Mouse (Mus musculus) kidney, postnatal 0 days (tissue): ENCODE measurements at regions not wholly inside any gene's neighbourhood (a gene's known extent, or its start where the extent isn't known, plus 50 kb on each side); places are given as distances from the start of the nearest gene placed in this dataset.
A peak's percentile ranks its signal among the peaks of the same experiment; 100 is the strongest.

Source experiments
- ATAC-seq: fragments of 200-750 bp; cut with Nextera tagmentation; replicated peaks from 2 replicates; pipeline ENCODE4 v1.8.0; 2017; ENCODE audit warnings: low read depth, moderate number of reproducible peaks, moderate TSS enrichment, moderate library complexity; ENCODE audit not compliant: low FRiP score
- DNase-seq: peaks from one replicate; pipeline ENCODE4 v3.0.0-alpha.2; 2016; ENCODE audit warnings: low spot score
- H3K27ac ChIP-seq: fragments of 300-500 bp; sonication (generic); 2 replicates; pipeline ENCODE4 v1.5.1; 2014; ENCODE audit warnings: mild to moderate bottlenecking
- H3K27me3 ChIP-seq: fragments of 300-500 bp; sonication (generic); 2 replicates; pipeline ENCODE4 v1.6.1; 2014; ENCODE audit warnings: low read length, mixed read lengths; ENCODE audit not compliant: insufficient read depth
- H3K36me3 ChIP-seq: fragments of 300-500 bp; sonication (generic); 2 replicates; pipeline ENCODE4 v1.6.1; 2014; ENCODE audit warnings: low read length, mixed read lengths; ENCODE audit not compliant: insufficient read depth
- H3K4me1 ChIP-seq: fragments of 300-500 bp; sonication (generic); replicated peaks from 2 replicates; pipeline ENCODE4 v1.6.1; 2014; ENCODE audit warnings: antibody characterized with exemption, low read length, mixed read lengths; ENCODE audit not compliant: insufficient read depth
- H3K4me2 ChIP-seq: fragments of 300-500 bp; sonication (generic); 2 replicates; pipeline ENCODE4 v1.6.1; 2014; ENCODE audit warnings: mild to moderate bottlenecking, low read length, moderate library complexity, mixed read lengths
- H3K4me3 ChIP-seq: fragments of 300-500 bp; sonication (generic); replicated peaks from 2 replicates; pipeline ENCODE4 v1.5.1; 2014; ENCODE audit warnings: low read depth, low read length
- H3K9ac ChIP-seq: fragments of 300-500 bp; sonication (generic); 2 replicates; pipeline ENCODE4 v1.6.1; 2014; ENCODE audit warnings: low read depth, low read length
- H3K9me3 ChIP-seq: fragments of 300-500 bp; sonication (generic); replicated peaks from 2 replicates; pipeline ENCODE4 v1.6.1; 2016; ENCODE audit warnings: low read length, inconsistent platforms, mixed read lengths
- CTCF ChIP-seq: IDR thresholded peaks from 2 replicates; pipeline ENCODE4 v1.5.1; 2016; ENCODE audit warnings: antibody characterized with exemption, low read depth, mild to moderate bottlenecking, moderate library complexity
- WGBS: fragments of 180-500 bp; shearing (Covaris S2); extraction: QIAGEN DNeasy Blood & Tissue Kit; methylation state at CpG from one replicate; pipeline ENCODE4 v1.1.7; 2014; 5-methylcytosine and 5-hydroxymethylcytosine counted together

DNA sequence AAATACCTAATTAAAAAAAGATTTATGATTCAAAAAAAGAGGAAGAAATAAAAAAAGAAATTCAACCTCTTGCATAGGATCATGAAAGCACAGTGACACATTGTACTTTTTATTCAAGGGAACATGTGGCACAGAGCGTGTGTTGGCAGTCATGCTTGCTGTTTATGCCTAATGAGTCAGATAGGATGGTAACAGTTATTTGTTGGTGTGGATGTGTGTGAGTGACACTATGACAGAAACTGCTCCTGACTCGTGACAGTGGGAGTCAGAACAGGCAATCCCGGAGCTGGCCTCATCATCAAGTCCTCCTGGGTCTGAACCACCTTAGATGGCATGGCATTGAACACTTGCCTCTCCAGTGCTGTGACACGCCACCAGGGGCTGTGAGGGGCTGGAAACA lies 261.4 kb downstream of the Pax1 start:
- Histone ChIP-seq H3K4me3 (no peak overlapping the region), H3K27me3 (no peaks in the 10 kb centered on the region), H3K36me3 (no peaks in the 10 kb centered on the region), H3K9me3 (no peaks in the 10 kb centered on the region), H3K9ac (no peak overlapping the region), H3K4me1 (no peaks in the 10 kb centered on the region), H3K27ac (no peak overlapping the region), H3K4me2 (no peak overlapping the region)
- ATAC-seq (no peak), DNase-seq (no peak)
- 87% methylated on average over 4 of the region's 4 CpGs for WGBS
- TF ChIP-seq CTCF: no peak

GRCm38 (mm10) chr2:147617849-147618248 lies 256.1 kb downstream of the Pax1 start:
- no peaks in the 10 kb centered on the region for H3K27me3 ChIP-seq
- no peak overlapping the region for H3K4me2 ChIP-seq
- no peaks in the 10 kb centered on the region for H3K36me3 ChIP-seq
- no peak for TF ChIP-seq CTCF
- H3K27ac ChIP-seq: no peak overlapping the region
- DNase-seq: no peak
- WGBS: 78% methylated on average over 10 of the region's 10 CpGs
- no peak for ATAC-seq
- H3K9me3 ChIP-seq: no peaks in the 10 kb centered on the region
- no peak overlapping the region for H3K4me3 ChIP-seq
- no peak overlapping the region for H3K9ac ChIP-seq
- no peaks in the 10 kb centered on the region for H3K4me1 ChIP-seq

- H3K27me3 ChIP-seq: no peaks in the 10 kb centered on the region
- no peak overlapping the region for H3K4me2 ChIP-seq
- TF ChIP-seq CTCF: no peak
- ATAC-seq (no peak), DNase-seq (peak; percentile 45)
- H3K36me3 ChIP-seq: no peaks in the 10 kb centered on the region
- H3K27ac ChIP-seq: no peak overlapping the region
- H3K4me1 ChIP-seq: no peaks in the 10 kb centered on the region
- H3K9ac ChIP-seq: no peak overlapping the region
- no peaks in the 10 kb centered on the region for H3K9me3 ChIP-seq
- no peak overlapping the region for H3K4me3 ChIP-seq
Measured at GRCm38 (mm10) chr2:147610343-147610742, 248.6 kb downstream of the Pax1 start.

- Histone ChIP-seq H3K4me3 (no peak overlapping the region), H3K36me3 (no peaks in the 10 kb centered on the region), H3K4me1 (no peaks in the 10 kb centered on the region), H3K27ac (no peak overlapping the region), H3K9ac (no peak overlapping the region), H3K27me3 (no peaks in the 10 kb centered on the region), H3K4me2 (no peak overlapping the region), H3K9me3 (no peaks in the 10 kb centered on the region)
- no peak for ATAC-seq
- TF ChIP-seq CTCF: no peak
- WGBS: 51% methylated on average over 2 of the region's 2 CpGs
- DNase-seq: no peak
Measured at GRCm38 (mm10) chr2:147601639-147602038, 239.9 kb downstream of the Pax1 start.

DNA sequence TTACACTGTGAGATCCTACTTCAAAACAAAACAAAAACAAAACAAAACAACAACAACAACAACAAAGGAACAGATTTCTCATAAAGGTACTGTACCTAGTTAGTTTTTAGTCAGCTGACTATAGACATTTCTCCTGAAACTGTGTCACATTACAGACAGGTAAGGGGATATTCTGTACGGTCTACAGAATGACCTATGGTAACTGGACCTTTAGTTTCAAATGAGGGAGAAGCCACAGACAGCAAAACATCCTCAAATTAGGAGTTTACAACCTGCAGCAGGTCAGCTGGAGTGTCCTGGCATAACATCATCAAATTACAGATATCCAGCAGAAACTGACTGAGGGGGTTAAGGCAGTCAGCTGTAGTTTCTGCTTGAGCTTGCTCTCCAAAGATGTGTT lies 210.7 kb downstream of the Pax1 start:
- 38% methylated on average over 1 of the region's 1 CpGs for WGBS
- Histone ChIP-seq H3K4me1 (no peaks in the 10 kb centered on the region), H3K4me2 (no peak overlapping the region), H3K27ac (no peak overlapping the region), H3K36me3 (no peaks in the 10 kb centered on the region), H3K9ac (no peak overlapping the region), H3K4me3 (no peak overlapping the region), H3K27me3 (no peaks in the 10 kb centered on the region), H3K9me3 (no peaks in the 10 kb centered on the region)
- ATAC-seq (no peak), DNase-seq (peak; percentile 13)
- TF ChIP-seq CTCF: no peak

DNA sequence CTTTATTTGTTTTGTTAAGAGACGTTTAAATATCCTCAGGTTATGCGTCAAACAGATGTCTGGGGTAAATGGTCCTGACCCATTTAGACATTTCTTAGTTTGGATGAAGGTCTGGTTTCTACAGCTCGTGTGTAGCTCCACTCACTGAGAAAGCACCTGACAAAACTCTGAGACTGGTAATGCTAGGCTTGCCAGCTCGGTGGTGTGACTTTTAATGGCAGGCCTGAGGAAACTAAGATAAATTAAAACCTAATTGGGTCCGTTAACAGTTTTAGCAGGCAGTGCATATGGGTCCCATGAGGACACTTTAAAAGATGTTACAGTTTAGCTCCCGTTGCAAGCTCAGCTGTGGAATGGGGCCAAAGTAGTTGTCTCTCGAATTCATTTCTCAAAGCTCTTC lies 199.5 kb downstream of the Pax1 start:
- Histone ChIP-seq H3K4me1 (no peaks in the 10 kb centered on the region), H3K27me3 (no peaks in the 10 kb centered on the region), H3K4me2 (no peak overlapping the region), H3K9ac (no peak overlapping the region), H3K36me3 (no peaks in the 10 kb centered on the region), H3K27ac (no peak overlapping the region), H3K9me3 (no peaks in the 10 kb centered on the region), H3K4me3 (no peak overlapping the region)
- WGBS: 38% methylated on average over 7 of the region's 7 CpGs
- ATAC-seq: no peak
- TF ChIP-seq CTCF: no peak
- no peak for DNase-seq

GRCm38 (mm10) chr2:147560426-147561155 lies 198.9 kb downstream of the Pax1 start:
- no peak for TF ChIP-seq CTCF
- H3K27me3 ChIP-seq: no peaks in the 10 kb centered on the region
- H3K9ac ChIP-seq: no peak overlapping the region
- no peak for ATAC-seq
- no peaks in the 10 kb centered on the region for H3K36me3 ChIP-seq
- H3K4me1 ChIP-seq: no peaks in the 10 kb centered on the region
- no peak overlapping the region for H3K4me2 ChIP-seq
- H3K9me3 ChIP-seq: no peaks in the 10 kb centered on the region
- H3K4me3 ChIP-seq: no peak overlapping the region
- DNase-seq: no peak
- no peak overlapping the region for H3K27ac ChIP-seq
- 45% methylated on average over 20 of the region's 20 CpGs for WGBS
